Mouse (Mus musculus): ENCODE data around the gene Hoxd4.

- TF ChIP-seq EP300 (IDR thresholded peaks at IDR 0.05; ENCODE audit: insufficient read depth, low read depth, low read length) (no peak), POLR2A (IDR thresholded peaks at IDR 0.05; ENCODE audit: insufficient read depth, low read depth, low read length) (no peak), CTCF (IDR thresholded peaks at IDR 0.05) (no peak)
These were observed 34.6 kb upstream of the Hoxd4 start for GRCm38 (mm10) chr2:74677106-74677505.

All from heart, adult 2 months (tissue).